Mouse (Mus musculus): ENCODE results near the gene Sgca.

GRCm38 (mm10) chr11:94915675-94916403 is 60.3 kb downstream of the Sgca start:
- no peak for TF ChIP-seq CTCF (IDR thresholded peaks at IDR 0.05; ENCODE audit: control insufficient read depth, insufficient read depth, low read length)
- no peak for TF ChIP-seq POLR2A (IDR thresholded peaks at IDR 0.05; ENCODE audit: borderline replicate concordance, control insufficient read depth, low read depth, low read length)

Data from bone marrow, adult 2 months (tissue).